Mouse (Mus musculus): Measurements from ENCODE around the gene Coro1b.

The Coro1b gene

DNA sequence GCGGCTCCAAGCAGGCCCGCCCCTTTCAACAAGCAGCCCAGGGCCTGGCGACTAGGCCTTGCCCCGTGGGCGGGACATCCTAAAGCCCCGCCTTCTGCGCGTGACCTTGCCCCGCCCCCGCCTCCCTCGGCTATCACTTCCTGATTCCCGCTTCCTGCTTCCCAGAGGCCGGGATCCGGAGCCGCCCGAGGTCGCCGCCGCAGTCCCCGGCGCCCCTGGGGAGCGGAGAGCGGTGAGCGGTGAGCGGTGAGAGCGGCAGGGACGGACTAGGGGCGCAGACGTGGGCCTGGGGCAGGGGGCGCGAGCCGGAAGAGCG, at the start of gene Coro1b:
TSS of gene Coro1b (plus strand) at position 129 of the 316 bp plus-strand sequence.
- ChIA-PET CTCF (no interaction called here), POLR2A (interaction anchor here in 3 of 4 experiments (0.6 to 1.2 kb wide), 12 partner anchors 14 to 202 kb away, joined by 3 to 8 read pairs (median 4); partner anchors contain the start of genes Rps6kb2 (in 2 of the 3) and Cdk2ap2 (in 1 of the 3))

GRCm38 (mm10) chr19:4099056-4099455, 49.4 kb upstream of the Coro1b start:
- ChIA-PET POLR2A (interaction anchor here in 3 of 4 experiments (0.6 to 3.5 kb wide), 33 partner anchors 9 to 940 kb away, joined by 3 to 42 read pairs (median 4); partner anchors contain the start of genes Aip (in 2 of the 3), Pold4 (in 2 of the 3), AC124502.3 (in 1 of the 3) and B4gat1 (in 1 of the 3)), CTCF (interaction anchor here (0.5 to 2.2 kb wide), 54 partner anchors 10 to 417 kb away, joined by 3 to 14 read pairs (median 4); partner anchors contain the start of genes Ppp1ca (in 2 of the 4), Rad9a (in 2 of the 4), Aip (in 1 of the 4) and Ankrd13d (in 1 of the 4))

DNA sequence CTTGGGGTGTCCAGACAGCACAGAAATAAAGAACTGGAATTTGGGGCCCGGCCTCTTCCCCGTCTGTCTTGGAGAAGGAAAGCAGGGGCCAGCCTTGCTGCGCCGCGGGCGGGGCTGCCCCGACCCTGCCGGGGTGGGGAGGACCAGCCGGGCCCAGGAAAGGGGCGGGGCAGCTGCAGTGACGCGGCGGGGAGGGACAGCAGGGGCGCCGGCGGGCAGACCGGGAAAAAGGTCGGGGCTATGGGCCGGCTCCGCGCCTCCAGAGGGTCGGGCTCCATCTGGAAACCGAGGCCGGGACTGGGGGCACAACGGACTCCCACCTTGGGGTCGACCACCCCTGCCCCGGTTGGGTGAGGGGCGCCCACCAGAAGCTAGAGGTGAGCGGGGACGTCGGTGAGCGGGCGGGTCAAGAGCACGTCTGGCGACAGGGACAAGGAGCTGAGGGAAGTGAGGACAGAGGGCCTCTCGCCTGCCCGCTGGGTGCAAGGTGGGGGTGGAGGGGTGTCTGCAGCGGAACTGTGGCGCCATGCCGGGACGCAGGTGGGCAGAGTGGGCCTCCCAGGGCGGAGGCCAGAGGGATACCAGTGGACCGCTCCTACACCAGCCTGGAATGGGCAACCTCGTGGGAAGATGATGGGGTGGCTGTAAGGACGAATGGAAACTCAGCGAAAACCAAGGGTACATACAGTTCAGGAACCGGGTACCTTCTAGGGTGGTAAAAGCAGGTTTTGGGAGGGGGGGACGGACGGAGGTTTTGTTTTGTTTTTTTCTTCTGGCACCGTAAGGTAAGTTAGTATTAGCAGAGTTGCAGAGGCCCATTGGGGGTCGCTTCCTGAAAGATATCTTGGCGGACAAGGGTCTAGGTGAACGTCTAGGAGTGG, 48.3 kb upstream of the Coro1b start, which contains the start of gene Pitpnm1:
TSS of gene Pitpnm1 (plus strand) at position 162 of the 881 bp plus-strand sequence.
- ChIA-PET CTCF (interaction anchor here in 3 of 4 experiments (0.6 to 2.2 kb wide), 17 partner anchors 11 to 158 kb away, joined by 3 to 14 read pairs (median 4); partner anchors contain the start of genes Aip (in 1 of the 3), Gm49405 (in 1 of the 3), Gstp2 (in 1 of the 3) and Nudt8 (in 1 of the 3)), POLR2A (interaction anchor here in 3 of 4 experiments (0.9 to 3.5 kb wide), 11 partner anchors 11 to 132 kb away, joined by 3 to 26 read pairs (median 6); partner anchors contain the start of genes Aip (in 1 of the 3), Ndufv1 (in 1 of the 3) and Pold4 (in 1 of the 3))

DNA sequence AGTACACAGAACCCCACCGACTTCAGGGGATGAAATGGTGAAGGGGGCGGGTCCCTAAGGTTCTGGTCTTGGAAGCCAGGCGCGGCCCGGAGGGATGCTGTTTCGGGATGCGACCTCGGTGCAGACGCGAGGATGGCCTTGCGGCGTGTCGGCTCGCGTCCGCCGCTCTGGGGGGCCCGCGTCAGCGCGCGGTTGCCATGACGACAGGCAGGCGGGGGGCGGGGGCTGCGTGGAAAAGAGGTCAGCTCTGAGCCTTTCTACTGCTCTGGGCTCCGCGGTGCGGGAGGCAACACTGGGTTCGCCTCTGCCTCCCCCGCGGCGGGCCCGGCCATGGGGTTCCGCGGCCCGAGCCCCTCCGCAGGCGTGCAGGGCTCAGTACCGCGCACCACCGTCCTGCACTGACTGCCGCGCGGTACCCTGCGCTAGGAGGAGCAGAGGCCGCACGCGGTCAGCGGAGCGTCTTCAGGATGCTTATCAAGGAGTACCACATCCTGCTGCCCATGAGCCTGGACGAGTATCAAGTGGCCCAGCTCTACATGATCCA, 47.6 kb upstream of the Coro1b start:
- CTCF ChIA-PET: interaction anchor here in 2 of 4 experiments (0.6 to 2.2 kb wide), 6 partner anchors 25 to 157 kb away, joined by 3 to 9 read pairs (median 4); partner anchors contain the start of genes Aip (in 1 of the 2) and Gstp2 (in 1 of the 2)

GRCm38 (mm10) chr19:4101466-4101865, 47.0 kb upstream of the Coro1b start:
- ChIA-PET CTCF (interaction anchor here in 1 of 4 experiments (1.2 kb wide), 1 partner anchor 50 kb away, joined by 3 read pairs; no protein-coding TSS in a partner anchor), POLR2A (interaction anchor here in 2 of 4 experiments (0.7 to 1.8 kb wide), 5 partner anchors 11 to 55 kb away, joined by 3 to 4 read pairs (median 3); no protein-coding TSS in a partner anchor)

More for the DNA sequence above, 47.6 kb upstream of the Coro1b start:
- POLR2A ChIA-PET: interaction anchor here in 2 of 4 experiments (0.9 to 2.1 kb wide), 5 partner anchors 10 to 54 kb away, joined by 3 to 17 read pairs (median 3); no protein-coding TSS in a partner anchor

GRCm38 (mm10) chr19:4102049-4102448, 46.4 kb upstream of the Coro1b start:
- ChIA-PET POLR2A (interaction anchor here in 2 of 4 experiments (0.6 to 1.8 kb wide), 6 partner anchors 11 to 56 kb away, joined by 3 to 4 read pairs (median 3); no protein-coding TSS in a partner anchor), CTCF (no interaction called here)

- POLR2A ChIA-PET: interaction anchor here in 2 of 4 experiments (0.6 to 1.8 kb wide), 3 partner anchors 14 to 46 kb away, joined by 3 to 4 read pairs (median 4); no protein-coding TSS in a partner anchor
- CTCF ChIA-PET: no interaction called here
Measured at GRCm38 (mm10) chr19:4102626-4103025, 45.8 kb upstream of the Coro1b start.

GRCm38 (mm10) chr19:4103294-4103693, 45.1 kb upstream of the Coro1b start:
- POLR2A ChIA-PET: interaction anchor here in 1 of 4 experiments (0.5 kb wide), 1 partner anchor 81 kb away, joined by 3 read pairs; no protein-coding TSS in a partner anchor

DNA sequence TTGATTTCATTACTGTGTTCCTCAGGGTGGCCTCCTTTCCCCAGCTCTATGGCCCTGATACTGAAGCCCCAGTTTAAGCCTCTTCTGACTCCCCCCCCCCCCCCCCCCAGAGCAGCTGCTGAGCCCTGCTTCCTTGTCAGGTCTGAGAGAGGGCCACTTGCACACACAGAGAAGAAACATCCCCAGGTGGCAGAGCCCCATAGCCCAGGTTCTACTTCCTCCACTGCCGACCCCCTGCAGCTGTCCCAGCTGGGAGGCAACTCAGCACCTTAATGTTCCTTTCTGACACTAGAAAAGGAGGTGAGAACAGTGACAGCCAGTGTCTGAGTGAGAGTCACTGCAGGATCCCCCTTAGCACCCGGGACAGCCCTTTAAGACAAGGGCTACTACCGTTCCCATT, 44.6 kb upstream of the Coro1b start:
- ChIA-PET CTCF (interaction anchor here in 1 of 4 experiments (1.7 kb wide), 1 partner anchor 125 kb away, joined by 4 read pairs; no protein-coding TSS in a partner anchor), POLR2A (interaction anchor here in 1 of 4 experiments (1.1 to 1.3 kb wide), 2 partner anchors 17 to 46 kb away, joined by 3 to 4 read pairs; no protein-coding TSS in a partner anchor)

More at GRCm38 (mm10) chr19:4103294-4103693, 45.1 kb upstream of the Coro1b start:
- CTCF ChIA-PET: no interaction called here

- ChIA-PET POLR2A (interaction anchor here in 2 of 4 experiments (0.6 to 1.3 kb wide), 4 partner anchors 16 to 67 kb away, joined by 3 to 4 read pairs (median 4); no protein-coding TSS in a partner anchor), CTCF (interaction anchor here in 2 of 4 experiments (0.6 to 1.7 kb wide), 2 partner anchors 124 to 359 kb away, joined by 3 to 4 read pairs; no protein-coding TSS in a partner anchor)
Measured at GRCm38 (mm10) chr19:4104675-4105194, 43.7 kb upstream of the Coro1b start.

DNA sequence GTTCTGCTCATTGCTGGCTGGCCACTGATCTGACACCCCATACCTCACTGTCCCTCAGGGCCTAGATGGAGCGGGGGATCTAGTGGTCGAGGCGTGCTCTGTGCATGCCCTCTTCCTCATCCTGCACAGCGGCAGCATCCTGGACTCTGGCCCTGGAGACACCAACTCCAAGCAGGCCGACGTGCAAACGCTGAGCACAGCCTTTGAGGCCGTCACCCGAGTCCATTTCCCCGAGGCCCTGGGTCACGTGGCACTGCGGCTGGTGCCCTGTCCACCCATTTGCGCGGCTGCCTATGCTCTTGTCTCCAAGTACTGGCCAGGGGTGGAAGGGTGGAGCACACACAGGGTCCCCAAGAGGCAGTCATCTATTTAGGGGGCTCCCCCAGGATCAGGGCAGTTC, 41.8 kb upstream of the Coro1b start:
- POLR2A ChIA-PET: interaction anchor here in 2 of 4 experiments (1.0 to 1.6 kb wide), 3 partner anchors 9 to 60 kb away, joined by 3 read pairs; partner anchors contain the start of gene Gstp2 (in 1 of the 2)

DNA sequence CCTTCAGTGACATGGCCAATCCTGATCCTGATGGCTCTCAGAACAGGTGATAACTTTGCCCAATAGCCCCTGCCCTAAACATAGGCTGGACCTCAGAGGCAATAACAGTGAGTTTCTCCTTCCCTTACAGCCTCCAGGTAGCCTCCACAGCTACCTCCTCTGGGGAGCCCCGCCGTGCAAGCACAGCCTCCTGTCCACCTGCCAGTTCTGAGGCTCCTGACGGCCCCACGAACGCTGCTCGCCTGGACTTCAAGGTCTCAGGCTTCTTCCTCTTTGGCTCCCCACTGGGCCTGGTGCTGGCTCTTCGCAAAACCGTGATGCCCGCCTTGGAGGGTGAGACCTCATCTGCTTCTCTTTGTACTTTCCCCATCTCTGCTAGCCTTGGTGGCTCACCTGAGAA, 39.9 kb upstream of the Coro1b start:
- CTCF ChIA-PET: interaction anchor here in 1 of 4 experiments (0.9 kb wide), 1 partner anchor 13 kb away, joined by 3 read pairs; no protein-coding TSS in a partner anchor
- POLR2A ChIA-PET: interaction anchor here in 1 of 4 experiments (0.5 kb wide), 1 partner anchor 256 kb away, joined by 4 read pairs; no protein-coding TSS in a partner anchor

More for the DNA sequence above, 41.8 kb upstream of the Coro1b start:
- CTCF ChIA-PET: no interaction called here

DNA sequence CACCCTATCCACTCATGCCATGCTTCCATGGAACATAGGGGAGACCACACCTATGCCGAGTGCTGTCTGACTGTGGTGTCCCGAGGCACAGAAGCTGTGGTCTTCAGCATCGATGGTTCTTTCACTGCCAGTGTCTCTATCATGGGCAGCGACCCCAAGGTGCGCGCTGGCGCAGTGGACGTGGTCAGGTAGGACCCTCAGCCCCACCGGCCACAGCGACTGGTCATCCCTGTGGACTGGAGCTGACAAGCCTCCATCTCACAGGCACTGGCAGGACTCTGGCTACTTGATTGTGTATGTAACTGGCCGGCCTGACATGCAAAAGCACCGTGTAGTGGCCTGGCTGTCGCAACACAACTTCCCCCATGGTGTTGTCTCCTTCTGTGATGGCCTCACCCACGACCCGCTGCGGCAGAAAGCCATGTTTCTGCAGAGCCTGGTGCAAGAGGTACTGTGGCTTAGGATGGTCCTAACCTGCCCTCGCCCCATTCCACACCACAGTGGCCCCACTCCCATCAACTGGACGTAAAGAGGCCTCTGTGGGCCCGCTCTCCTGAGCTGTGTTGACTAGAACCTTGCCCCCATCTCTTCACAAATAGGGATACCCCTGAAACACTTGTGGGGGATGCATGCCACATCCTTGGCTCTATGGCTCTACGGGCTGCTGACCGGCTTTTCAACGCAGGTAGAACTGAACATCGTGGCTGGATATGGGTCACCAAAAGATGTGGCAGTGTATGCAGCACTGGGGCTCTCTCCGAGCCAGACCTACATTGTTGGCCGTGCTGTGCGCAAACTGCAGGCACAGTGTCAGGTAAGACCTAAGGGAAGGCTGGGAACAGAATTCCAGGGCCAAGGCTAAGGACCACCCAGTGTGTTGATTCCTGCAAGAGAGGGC, 36.1 kb upstream of the Coro1b start:
- ChIA-PET POLR2A (interaction anchor here (0.6 to 2.9 kb wide), 15 partner anchors 9 to 94 kb away, joined by 3 to 19 read pairs (median 3); partner anchors contain the start of genes Cdk2ap2 (in 2 of the 4), Aip (in 1 of the 4), Pitpnm1 (in 1 of the 4) and Ppp1ca (in 1 of the 4)), CTCF (interaction anchor here in 1 of 4 experiments (2.1 kb wide), 1 partner anchor 13 kb away, joined by 7 read pairs; no protein-coding TSS in a partner anchor)

DNA sequence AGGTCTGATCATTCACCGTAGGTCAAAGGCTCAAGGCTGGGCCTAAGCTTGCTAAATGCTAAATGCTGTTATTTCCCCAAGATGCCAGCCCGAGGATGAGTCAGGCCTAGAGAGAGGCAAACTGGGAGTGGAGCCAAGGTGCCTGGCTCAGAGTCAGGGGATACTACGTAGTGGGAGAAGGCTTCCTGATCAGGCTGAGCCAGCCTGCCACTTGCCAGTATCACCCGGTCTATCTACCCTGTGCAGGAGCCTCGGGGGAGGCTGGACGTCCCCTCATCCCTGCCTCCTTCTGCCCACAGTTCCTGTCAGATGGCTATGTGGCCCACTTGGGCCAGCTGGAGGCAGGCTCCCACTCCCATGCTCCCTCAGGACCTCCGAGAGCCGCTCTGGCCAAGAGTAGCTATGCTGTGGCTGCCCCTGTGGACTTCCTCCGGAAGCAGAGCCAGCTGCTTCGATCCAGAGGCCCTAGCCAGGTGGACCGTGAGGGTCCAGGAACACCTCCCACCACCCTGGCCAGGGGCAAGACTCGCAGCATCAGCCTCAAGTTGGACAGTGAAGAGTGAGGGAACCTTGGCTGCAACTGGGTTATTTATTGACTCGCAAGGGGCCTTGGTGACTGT, 35.1 kb upstream of the Coro1b start:
- ChIA-PET POLR2A (interaction anchor here in 3 of 4 experiments (0.9 to 2.9 kb wide), 12 partner anchors 8 to 95 kb away, joined by 3 to 19 read pairs (median 4); partner anchors contain the start of genes Cdk2ap2 (in 2 of the 3), Aip (in 1 of the 3), Pitpnm1 (in 1 of the 3) and Ppp1ca (in 1 of the 3)), CTCF (interaction anchor here in 1 of 4 experiments (2.1 kb wide), 1 partner anchor 14 kb away, joined by 7 read pairs; no protein-coding TSS in a partner anchor)

DNA sequence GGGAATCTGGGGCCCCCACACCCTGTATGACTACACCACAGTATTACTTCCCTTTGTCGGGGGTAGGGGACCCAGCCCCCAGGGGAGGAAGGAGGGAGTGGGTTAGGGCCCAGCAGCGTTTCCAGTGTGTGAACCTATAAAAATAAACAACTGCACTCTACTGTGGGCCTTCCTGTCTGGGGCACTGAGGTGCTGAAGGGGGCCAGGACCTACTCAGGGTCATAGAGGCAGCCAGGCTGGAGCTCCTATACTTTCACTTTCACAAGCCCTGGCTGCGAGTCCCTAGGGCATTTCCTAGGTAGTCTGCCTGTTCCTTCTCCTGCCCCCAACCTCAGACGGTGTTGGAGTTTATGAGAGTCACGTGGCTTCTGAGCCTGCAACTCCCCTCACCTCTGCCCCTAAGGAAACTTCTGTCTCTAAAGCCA, 34.6 kb upstream of the Coro1b start:
- ChIA-PET CTCF (interaction anchor here in 2 of 4 experiments (0.6 to 2.1 kb wide), 3 partner anchors 15 to 745 kb away, joined by 3 to 7 read pairs (median 3); no protein-coding TSS in a partner anchor), POLR2A (interaction anchor here in 2 of 4 experiments (0.9 to 1.8 kb wide), 8 partner anchors 12 to 55 kb away, joined by 3 to 7 read pairs (median 4); partner anchors contain the start of genes Cdk2ap2 (in 2 of the 2), Aip (in 1 of the 2) and Pitpnm1 (in 1 of the 2))
